Mouse (Mus musculus) bone marrow, adult 2 months (tissue): ENCODE results near the gene Mical2. TPM values are rescaled to one million over a fixed set of nuclear protein-coding genes. Genes with fewer than 3 reads are reported as not detected.

Experiments
- H3K27ac ChIP-seq: fragments of 200-500 bp; 2 replicates; pipeline ENCODE4 v1.5.1; 2012; ENCODE audit warnings: low read depth, mild to moderate bottlenecking, control low read depth, inconsistent platforms, low read length; ENCODE audit not compliant: control insufficient read depth, poor library complexity, insufficient read depth
- H3K4me1 ChIP-seq: fragments of 200-500 bp; 2 replicates; pipeline ENCODE4 v1.6.1; 2011; ENCODE audit warnings: low read length; ENCODE audit not compliant: control insufficient read depth, insufficient read depth
- H3K4me3 ChIP-seq: fragments of 200-500 bp; replicated peaks from 2 replicates; pipeline ENCODE3; 2011; ENCODE audit warnings: mild to moderate bottlenecking, low read depth, low read length, control low read depth; ENCODE audit not compliant: control insufficient read depth
- CTCF ChIP-seq: fragments of 200-500 bp; IDR thresholded peaks from 2 replicates; pipeline ENCODE4 v1.5.1; 2011; ENCODE audit warnings: low read length, control low read depth; ENCODE audit not compliant: control insufficient read depth, insufficient read depth
- POLR2A ChIP-seq: fragments of 200-500 bp; IDR thresholded peaks from 2 replicates; pipeline ENCODE4 v1.6.1; 2011; ENCODE audit warnings: low read depth, mild to moderate bottlenecking, control low read depth, low read length, borderline replicate concordance; ENCODE audit not compliant: control insufficient read depth
- WGBS: fragments of 180-500 bp; shearing (Covaris S2); methylation state at CpG from one replicate; pipeline ENCODE4 v1.1.7; 2018; 5-methylcytosine and 5-hydroxymethylcytosine counted together
- polyA plus RNA-seq: library from polyadenylated mRNA; stranded (reverse); fragments of >200 nt; gene quantifications from 2 replicates; pipeline ENCODE4 v1.2.4, GENCODE M21; 2011; ENCODE audit warnings: low replicate concordance; ENCODE audit not compliant: missing spikeins, insufficient read depth, insufficient read length

Mical2 gene
- polyA plus RNA-seq, 1 experiment = 2.3 TPM

DNA sequence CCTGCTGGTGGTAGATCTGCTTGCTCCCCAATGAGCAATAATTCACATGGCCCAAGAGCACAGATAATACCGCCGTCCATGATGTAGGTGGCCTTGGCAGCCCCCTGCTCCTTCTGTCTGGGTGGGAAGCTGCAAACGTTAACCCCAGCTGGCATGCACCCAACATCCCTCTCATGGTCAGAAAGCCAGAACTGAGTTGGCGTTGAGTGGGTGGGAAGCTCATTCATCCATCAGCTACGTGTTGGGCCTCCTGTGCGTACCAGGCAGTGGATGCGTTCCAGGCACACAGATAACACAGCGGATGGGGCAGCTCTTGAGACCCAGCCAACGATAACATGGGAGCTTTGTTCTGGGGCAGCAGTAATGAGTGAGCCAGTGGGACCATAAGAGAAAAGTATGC lies 72.4 kb downstream of the Mical2 start:
- no peaks in the 10 kb centered on the region; the same call in 1 of the 2 replicates for H3K4me1 ChIP-seq
- no peak for TF ChIP-seq CTCF
- no peak for TF ChIP-seq POLR2A
- 75% methylated on average over 9 of the region's 9 CpGs for WGBS
- no peak overlapping the region for H3K4me3 ChIP-seq
- no peak overlapping the region for H3K27ac ChIP-seq

DNA sequence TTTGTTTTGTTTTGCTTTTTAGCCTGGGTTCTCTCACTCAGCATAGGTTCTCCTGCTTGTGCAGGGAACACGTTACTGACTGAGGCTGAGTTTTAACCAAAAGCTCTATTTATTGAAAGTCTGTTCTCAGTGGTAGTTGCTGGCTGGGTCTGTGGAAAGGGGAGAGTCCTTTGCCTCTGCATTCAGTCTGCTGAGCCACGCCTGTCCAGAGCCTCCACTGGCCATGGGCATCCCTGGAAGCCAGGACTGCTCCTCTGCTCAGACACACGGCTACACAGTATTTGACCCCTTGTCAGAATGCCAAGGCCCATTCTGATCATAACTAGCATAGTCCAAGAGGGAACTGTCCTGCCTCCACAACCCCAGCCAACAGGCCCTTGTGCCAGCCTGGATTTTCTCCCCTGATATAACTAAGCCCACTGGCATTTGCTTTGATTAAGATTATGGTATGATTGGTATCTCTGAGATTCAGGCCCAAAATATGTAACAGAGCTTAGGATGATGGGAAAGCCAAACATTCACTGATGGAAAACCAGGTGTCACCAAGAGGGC lies 73.3 kb downstream of the Mical2 start:
- Histone ChIP-seq H3K4me1 (no peaks in the 10 kb centered on the region; the same call in 1 of the 2 replicates), H3K4me3 (no peak overlapping the region), H3K27ac (no peak overlapping the region)
- WGBS = 72% methylated on average over 3 of the region's 3 CpGs
- no peak for TF ChIP-seq POLR2A
- no peak for TF ChIP-seq CTCF

DNA sequence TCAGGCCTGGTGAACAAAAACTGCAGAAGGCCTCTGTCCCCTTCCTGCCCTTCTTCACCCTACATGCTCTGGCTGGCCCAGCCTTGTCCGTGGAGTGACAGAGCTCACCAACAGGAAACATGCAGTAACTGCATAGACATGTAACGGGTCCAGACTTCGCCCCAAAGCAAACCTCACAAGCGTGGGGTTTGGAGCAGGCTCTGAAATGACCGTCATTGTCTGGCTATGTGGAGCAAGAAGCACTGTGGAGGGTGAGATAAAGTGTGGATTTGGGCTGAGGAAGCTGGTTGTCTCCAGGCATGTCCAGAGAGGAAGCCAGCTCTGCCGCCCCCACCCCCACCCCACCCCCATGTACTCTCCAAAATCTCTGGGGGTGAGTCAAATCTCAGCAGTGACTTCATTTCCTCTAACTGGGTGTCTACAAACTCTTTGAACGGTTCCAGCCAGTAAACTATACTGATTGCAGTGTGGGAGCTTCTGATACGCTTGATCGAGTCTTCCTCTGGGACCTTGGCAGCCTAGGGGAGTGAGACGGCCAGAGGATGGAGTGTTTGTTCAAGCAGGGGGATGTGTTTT lies 74.0 kb downstream of the Mical2 start:
- Histone ChIP-seq H3K27ac (no peak overlapping the region), H3K4me1 (no peaks in the 10 kb centered on the region), H3K4me3 (no peak overlapping the region)
- TF ChIP-seq POLR2A = no peak
- no peak for TF ChIP-seq CTCF
- WGBS = 51% methylated on average over 10 of the region's 10 CpGs

DNA sequence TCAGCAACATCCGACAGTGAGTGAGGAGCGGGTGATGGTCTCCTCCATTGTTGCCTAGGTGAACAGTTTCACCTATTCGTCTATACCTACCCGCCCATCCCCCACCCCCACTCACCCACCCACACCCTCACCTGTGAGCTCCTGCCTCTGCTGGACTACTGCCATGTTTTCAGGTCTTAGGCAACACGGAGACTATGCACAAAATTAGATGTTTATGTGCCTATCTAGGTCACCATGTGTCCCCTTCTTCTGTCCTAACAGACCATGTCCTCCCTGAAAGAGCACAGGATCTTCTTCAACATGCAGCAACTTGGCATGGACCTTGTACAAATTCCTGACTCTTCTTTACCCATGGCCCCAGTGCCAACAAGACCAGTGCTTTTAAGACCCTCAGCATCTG lies 74.5 kb downstream of the Mical2 start:
- 75% methylated on average over 5 of the region's 5 CpGs for WGBS
- Histone ChIP-seq H3K27ac (no peak overlapping the region), H3K4me3 (no peak overlapping the region), H3K4me1 (no peaks in the 10 kb centered on the region)
- TF ChIP-seq POLR2A (no peak), CTCF (no peak)

DNA sequence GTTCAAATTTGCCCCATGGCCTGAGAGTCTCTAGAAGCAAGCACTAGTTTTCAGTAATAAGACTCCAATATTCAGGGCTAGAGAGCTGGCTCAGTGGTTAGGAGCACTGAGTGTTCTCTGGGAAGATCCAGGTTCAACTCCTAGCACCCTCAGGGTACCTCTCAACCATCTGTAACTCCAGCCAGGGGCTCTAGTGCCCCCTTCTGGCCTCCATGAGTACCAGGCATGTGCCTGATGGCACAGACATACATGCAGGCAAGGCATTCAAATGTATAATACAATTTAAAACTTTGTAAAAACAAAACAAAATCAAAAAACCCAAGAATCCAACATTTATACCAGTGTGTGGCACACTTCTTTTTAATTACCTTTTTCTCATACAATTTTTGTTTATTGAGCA lies 75.4 kb downstream of the Mical2 start:
- H3K27ac ChIP-seq = no peak overlapping the region
- H3K4me1 ChIP-seq = no peaks in the 10 kb centered on the region
- TF ChIP-seq POLR2A (no peak), CTCF (peak; percentile 10; the same call in 1 of the 2 replicates)
- no peak overlapping the region for H3K4me3 ChIP-seq

DNA sequence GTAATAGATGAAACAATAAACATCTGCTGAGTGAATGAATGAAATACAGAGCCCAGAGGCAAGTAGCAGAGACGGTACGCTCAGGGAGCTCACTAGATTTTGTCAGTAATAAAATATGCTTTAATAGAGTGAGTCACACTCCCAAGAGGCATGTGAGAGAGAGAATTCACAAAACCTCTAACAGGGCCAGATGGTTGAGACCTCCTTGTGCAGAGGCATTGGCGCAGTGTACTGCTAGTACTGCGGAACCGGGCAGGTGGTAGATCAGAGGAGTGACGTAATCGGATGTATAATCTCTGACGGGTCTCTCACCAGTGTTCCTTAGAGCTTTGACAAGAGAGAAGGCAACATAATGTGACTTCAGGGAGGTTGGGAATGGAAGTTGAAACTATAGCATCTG lies 78.7 kb downstream of the Mical2 start:
- Histone ChIP-seq H3K4me3 (no peak overlapping the region), H3K27ac (no peak overlapping the region), H3K4me1 (no peaks in the 10 kb centered on the region)
- WGBS = 88% methylated on average over 8 of the region's 8 CpGs
- TF ChIP-seq POLR2A (no peak), CTCF (no peak)

DNA sequence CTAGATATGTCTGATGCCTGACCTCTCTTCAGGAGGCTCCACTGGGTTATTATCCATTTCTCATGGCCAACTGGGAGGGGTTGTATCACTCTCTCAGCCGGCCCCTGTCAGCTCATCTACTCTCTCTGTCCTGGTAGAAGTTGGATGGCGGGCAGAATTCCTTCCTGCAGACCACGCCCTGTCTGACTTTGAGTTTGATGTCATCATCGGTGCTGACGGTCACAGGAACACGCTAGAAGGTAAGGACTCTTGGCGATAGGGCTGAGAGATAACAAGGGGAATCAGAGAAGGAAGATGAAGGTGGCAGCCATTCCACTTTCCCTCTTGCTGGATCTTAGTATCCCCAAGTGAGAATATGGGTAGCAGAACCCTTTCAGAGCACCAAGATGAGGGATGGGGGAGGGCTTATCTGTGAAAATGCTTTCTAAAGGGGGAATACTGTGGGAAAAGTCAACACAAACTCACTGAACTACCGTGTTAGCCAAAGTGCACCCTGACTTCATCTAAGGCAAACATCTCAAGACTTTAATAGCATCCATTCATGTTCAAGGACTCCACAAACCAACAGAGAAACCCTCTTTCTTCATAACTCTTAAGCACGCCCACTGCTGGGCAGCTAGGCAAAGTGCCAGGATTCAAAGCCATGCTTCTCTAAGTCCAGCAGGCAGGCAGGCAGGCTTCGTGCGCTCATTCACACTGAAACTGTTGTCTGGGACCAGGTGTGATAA lies 83.8 kb downstream of the Mical2 start:
- TF ChIP-seq CTCF = no peak
- TF ChIP-seq POLR2A = no peak
- H3K4me3 ChIP-seq = no peak overlapping the region
- no peak overlapping the region for H3K27ac ChIP-seq
- WGBS = 76% methylated on average over 11 of the region's 11 CpGs
- H3K4me1 ChIP-seq = no peaks in the 10 kb centered on the region

DNA sequence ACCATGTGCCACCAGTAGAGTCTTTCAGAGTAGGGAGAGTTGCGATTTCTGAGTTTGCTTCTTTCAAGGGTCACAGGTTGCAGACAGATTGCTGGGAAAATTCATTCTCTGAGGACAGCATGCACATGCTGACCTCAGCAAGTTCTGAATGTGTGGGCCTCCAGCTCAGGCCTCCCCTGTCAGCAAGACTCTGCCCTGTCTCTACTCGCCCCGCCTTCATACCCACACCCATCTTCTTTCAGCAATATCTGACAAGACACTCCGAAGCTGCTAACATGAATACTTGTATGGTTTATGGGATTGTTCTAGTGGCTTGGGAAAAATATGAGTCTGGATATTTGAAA lies 84.3 kb downstream of the Mical2 start:
- Histone ChIP-seq H3K27ac (no peak overlapping the region), H3K4me3 (no peak overlapping the region), H3K4me1 (no peaks in the 10 kb centered on the region)
- TF ChIP-seq CTCF (no peak), POLR2A (no peak)
- WGBS = 87% methylated on average over 4 of the region's 4 CpGs
